In the genomic region with DNA sequence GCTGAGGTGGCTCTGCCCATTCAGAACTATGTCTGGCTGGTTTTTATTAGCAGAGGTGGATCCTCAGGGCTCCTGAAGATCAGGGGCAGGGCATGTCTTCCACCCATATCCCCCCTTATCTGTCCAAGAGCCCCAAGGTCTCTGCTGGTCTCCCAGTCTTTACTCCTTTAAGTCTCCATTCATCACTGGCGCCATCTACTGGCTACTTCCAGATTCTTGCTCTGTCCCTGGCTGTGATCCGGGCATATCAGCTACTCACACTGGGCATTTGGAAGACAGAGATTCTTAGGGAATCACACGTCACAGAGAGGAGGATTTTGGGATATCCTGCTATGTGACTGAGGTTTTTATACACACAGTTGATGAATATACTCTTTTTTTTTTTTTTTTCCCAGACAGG, we compare ENCODE assay signal across 9 mouse cellular contexts. TPM values are rescaled to one million over a fixed set of nuclear protein-coding genes. Genes with fewer than 3 reads are reported as not detected.
DNase-seq lines count a peak whose midpoint lies in the region; ATAC-seq and TF ChIP-seq lines count a peak whose summit lies in the region.
"Had no signal": no experiment of that assay in that cellular context is flagged by ENCODE, and none has a peak within 500 bp of the region (broad histone marks: within the 10 kb centered on the region; RNA-seq: fewer than 3 reads in every experiment).

No protein-coding gene starts in this region.

- WGBS in forebrain, postnatal 0 days: 27% methylated on average over 3 of the region's 3 CpGs
- WGBS in forebrain, embryonic 13.5 days: 18% methylated on average over 3 of the region's 3 CpGs
- 12% methylated on average over 3 of the region's 3 CpGs for WGBS in heart, postnatal 0 days

- peak; percentile 64 for TF ChIP-seq CTCF in forebrain, postnatal 0 days (IDR thresholded peaks at IDR 0.05; ENCODE audit: low read depth)
- TF ChIP-seq CTCF in G1E (IDR thresholded peaks at IDR 0.05; ENCODE audit: low read depth, low read length): peak; percentile 45; the same call in 1 of the 2 replicates
- TF ChIP-seq CTCF in heart, postnatal 0 days (IDR thresholded peaks at IDR 0.05; ENCODE audit: low read depth): peak; percentile 62
- TF ChIP-seq CTCF in testis, adult 2 months (IDR thresholded peaks at IDR 0.05; ENCODE audit: control insufficient read depth, insufficient read depth, insufficient replicate concordance, low read depth, low read length): peak; percentile 21; the same call in 1 of the 2 replicates

- no peak overlapping the region for H3K9ac ChIP-seq in forebrain, postnatal 0 days
- no peak overlapping the region for H3K9ac ChIP-seq in forebrain, embryonic 13.5 days
- H3K9ac ChIP-seq in heart, postnatal 0 days (replicated peaks; ENCODE audit: low read depth, low read length): no peak overlapping the region
- H3K9ac ChIP-seq: limb, embryonic 15.5 days had no signal

- no peaks in the 10 kb centered on the region for H3K4me1 ChIP-seq in forebrain, postnatal 0 days (ENCODE audit: insufficient read depth)
- H3K4me1 ChIP-seq in forebrain, embryonic 13.5 days: 0 out of 2 replicates have a peak, but pooled peaks cover 7% of the 10 kb centered on the region
- H3K4me1 ChIP-seq in G1E (ENCODE audit: insufficient read depth, low read depth, low read length): peaks cover 16% of the 10 kb centered on the region
- no peaks in the 10 kb centered on the region for H3K4me1 ChIP-seq in heart, postnatal 0 days (ENCODE audit: control insufficient read depth, insufficient read depth)
- no peaks in the 10 kb centered on the region for H3K4me1 ChIP-seq in testis, adult 2 months (ENCODE audit: control insufficient read depth, insufficient read depth, low read length)

- H3K9me3 ChIP-seq in forebrain, postnatal 0 days (ENCODE audit: low read length): no peaks in the 10 kb centered on the region
- no peaks in the 10 kb centered on the region for H3K9me3 ChIP-seq in forebrain, embryonic 13.5 days (replicated peaks)
- H3K9me3 ChIP-seq in G1E (replicated peaks): no peaks in the 10 kb centered on the region; the same call in 1 of the 2 replicates
- H3K9me3 ChIP-seq in heart, postnatal 0 days (replicated peaks; ENCODE audit: control insufficient read depth, low read length): no peaks in the 10 kb centered on the region
- H3K9me3 ChIP-seq: limb, embryonic 15.5 days had no signal

- no peak for TF ChIP-seq POLR2A in testis, adult 2 months (IDR thresholded peaks at IDR 0.05; ENCODE audit: control insufficient read depth, low read depth, low read length)

- no peak overlapping the region for H3K4me2 ChIP-seq in forebrain, postnatal 0 days (ENCODE audit: low read depth)
- no peak overlapping the region for H3K4me2 ChIP-seq in forebrain, embryonic 13.5 days
- H3K4me2 ChIP-seq in heart, postnatal 0 days (ENCODE audit: low read depth, low read length): no peak overlapping the region
- H3K4me2 ChIP-seq: limb, embryonic 15.5 days had no signal

- no peak overlapping the region for H3K27ac ChIP-seq in forebrain, postnatal 0 days (ENCODE audit: low read depth, low read length)
- no peak overlapping the region for H3K27ac ChIP-seq in forebrain, embryonic 13.5 days
- no peak overlapping the region for H3K27ac ChIP-seq in heart, postnatal 0 days (ENCODE audit: low read depth)
- H3K27ac ChIP-seq in testis, adult 2 months (ENCODE audit: control insufficient read depth, insufficient read depth, low read depth, low read length): no peak overlapping the region
- H3K27ac ChIP-seq: limb, embryonic 15.5 days had no signal

- no peak for ATAC-seq in forebrain, postnatal 0 days
- ATAC-seq in forebrain, embryonic 13.5 days: no peak
- no peak for ATAC-seq in G1E (ENCODE audit: extremely low read depth, insufficient number of reproducible peaks, low FRiP score, poor library complexity, severe bottlenecking)
- ATAC-seq in heart, postnatal 0 days (ENCODE audit: insufficient read depth, low read depth): peak; percentile 57; the same call in 1 of the 2 replicates
- ATAC-seq in megakaryocyte-erythroid progenitor cell, adult 5-6 weeks (replicated peaks; ENCODE audit: low FRiP score, low TSS enrichment, poor library complexity, severe bottlenecking): peak; percentile 82

- no peak overlapping the region for H3K4me3 ChIP-seq in forebrain, postnatal 0 days (ENCODE audit: low read depth, low read length)
- no peak overlapping the region for H3K4me3 ChIP-seq in forebrain, embryonic 13.5 days
- no peak overlapping the region for H3K4me3 ChIP-seq in G1E (ENCODE audit: low read depth, low read length)
- H3K4me3 ChIP-seq in heart, postnatal 0 days (ENCODE audit: low read depth, low read length): no peak overlapping the region
- no peak overlapping the region for H3K4me3 ChIP-seq in testis, adult 2 months (ENCODE audit: control insufficient read depth, low read depth, low read length)
- H3K4me3 ChIP-seq: limb, embryonic 15.5 days had no signal

- peak; percentile 60 for DNase-seq in forebrain, postnatal 0 days
- DNase-seq in G1E (ENCODE audit: low spot score): peak; percentile 53
- peak; percentile 59 for DNase-seq in cerebellum, adult 9-11 months
- DNase-seq in heart, postnatal 0 days (ENCODE audit: low spot score): peak; percentile 54
- peak; percentile 45 for DNase-seq in layer of hippocampus, adult 9-11 months

- no peaks in the 10 kb centered on the region for H3K36me3 ChIP-seq in forebrain, postnatal 0 days (ENCODE audit: insufficient read depth)
- no peaks in the 10 kb centered on the region for H3K36me3 ChIP-seq in forebrain, embryonic 13.5 days (ENCODE audit: poor library complexity, severe bottlenecking)
- no peaks in the 10 kb centered on the region for H3K36me3 ChIP-seq in G1E (replicated peaks)
- H3K36me3 ChIP-seq in heart, postnatal 0 days (replicated peaks; ENCODE audit: control insufficient read depth, insufficient read depth, low read length): no peaks in the 10 kb centered on the region
- H3K36me3 ChIP-seq in testis, adult 2 months (ENCODE audit: control insufficient read depth, insufficient read depth, low read length): no peaks in the 10 kb centered on the region
- H3K36me3 ChIP-seq: limb, embryonic 15.5 days had no signal

- no peaks in the 10 kb centered on the region for H3K27me3 ChIP-seq in forebrain, postnatal 0 days (ENCODE audit: insufficient read depth, low read length)
- H3K27me3 ChIP-seq in forebrain, embryonic 13.5 days: peaks cover 13% of the 10 kb centered on the region
- H3K27me3 ChIP-seq in G1E (ENCODE audit: insufficient read depth, low read length): peaks cover 57% of the 10 kb centered on the region
- peaks cover 22% of the 10 kb centered on the region; the same call in 1 of the 2 replicates for H3K27me3 ChIP-seq in heart, postnatal 0 days (ENCODE audit: control insufficient read depth, insufficient read depth, low read length)
- H3K27me3 ChIP-seq in testis, adult 2 months (ENCODE audit: control insufficient read depth, insufficient read depth, low read length): no peaks in the 10 kb centered on the region

- no peak for TF ChIP-seq EP300 in heart, postnatal 0 days (IDR thresholded peaks at IDR 0.05; ENCODE audit: low read depth)

RNA-seq across cellular contexts. Expression of a gene that starts 25.6 kb away (rescaled TPM):
- total RNA-seq in forebrain, postnatal 0 days (2014; rRNA removed): 53.3 and 64.9 TPM in 2 replicates
- 75.0 and 84.9 TPM in 2 replicates for polyA plus RNA-seq in forebrain, postnatal 0 days (2015; fragmentation: Nextera tagmentation; extraction: Ambion mirVana)
- polyA plus RNA-seq in forebrain, embryonic 13.5 days (2015; fragmentation: Nextera tagmentation; extraction: Ambion mirVana): 74.8 and 79.1 TPM in 2 replicates
- total RNA-seq in G1E (2014; fragmentation: Nextera tagmentation): 48.8 and 49.0 TPM in 2 replicates
- total RNA-seq in G1E (2017): 175 and 187 TPM in 2 replicates
- polyA plus RNA-seq in G1E (2012): 36.7 and 52.3 TPM in 2 replicates
- 19.5 and 31.1 TPM in 2 replicates for total RNA-seq in heart, postnatal 0 days (2014; rRNA removed; ENCODE audit: low replicate concordance)
- 66.8 and 73.3 TPM in 2 replicates for polyA plus RNA-seq in heart, postnatal 0 days (2015; fragmentation: Nextera tagmentation; extraction: Ambion mirVana)
- 64.4 and 88.9 TPM in 2 replicates for total RNA-seq in megakaryocyte-erythroid progenitor cell, adult 5-6 weeks (2014; fragmentation: Nextera tagmentation)
- total RNA-seq in megakaryocyte-erythroid progenitor cell, adult 5-6 weeks (2017): 208 and 338 TPM in 2 replicates
- polyA plus RNA-seq in testis, adult 2 months (2012; rRNA removed): 22.0 and 24.3 TPM in 2 replicates

RNA-seq across cellular contexts. Expression of a gene that starts 32.9 kb away (rescaled TPM):
- 93.3 and 95.4 TPM in 2 replicates for total RNA-seq in forebrain, postnatal 0 days (2014; rRNA removed)
- polyA plus RNA-seq in forebrain, postnatal 0 days (2015; fragmentation: Nextera tagmentation; extraction: Ambion mirVana): 180 and 225 TPM in 2 replicates
- polyA plus RNA-seq in forebrain, embryonic 13.5 days (2015; fragmentation: Nextera tagmentation; extraction: Ambion mirVana): 474 and 488 TPM in 2 replicates
- total RNA-seq in G1E (2014; fragmentation: Nextera tagmentation): 260 and 286 TPM in 2 replicates
- total RNA-seq in G1E (2017): 446 and 492 TPM in 2 replicates
- 468 and 529 TPM in 2 replicates for polyA plus RNA-seq in G1E (2012)
- total RNA-seq in heart, postnatal 0 days (2014; rRNA removed; ENCODE audit: low replicate concordance): 80.5 and 85.8 TPM in 2 replicates
- polyA plus RNA-seq in heart, postnatal 0 days (2015; fragmentation: Nextera tagmentation; extraction: Ambion mirVana): 295 and 322 TPM in 2 replicates
- 371 and 563 TPM in 2 replicates for total RNA-seq in megakaryocyte-erythroid progenitor cell, adult 5-6 weeks (2014; fragmentation: Nextera tagmentation)
- 122 and 226 TPM in 2 replicates for total RNA-seq in megakaryocyte-erythroid progenitor cell, adult 5-6 weeks (2017)
- polyA plus RNA-seq in testis, adult 2 months (2012; rRNA removed): 145 and 148 TPM in 2 replicates

RNA-seq across cellular contexts. Expression of a gene that starts 41.5 kb away (rescaled TPM):
- 165 and 174 TPM in 2 replicates for total RNA-seq in forebrain, postnatal 0 days (2014; rRNA removed)
- 200 and 248 TPM in 2 replicates for polyA plus RNA-seq in forebrain, postnatal 0 days (2015; fragmentation: Nextera tagmentation; extraction: Ambion mirVana)
- polyA plus RNA-seq in forebrain, embryonic 13.5 days (2015; fragmentation: Nextera tagmentation; extraction: Ambion mirVana): 161 and 176 TPM in 2 replicates
- total RNA-seq in G1E (2014; fragmentation: Nextera tagmentation) (174 and 225 TPM in 2 replicates), G1E (2017) (218 and 250 TPM in 2 replicates)
- 8.0 and 10.3 TPM in 2 replicates for polyA plus RNA-seq in G1E (2012)
- 111 and 117 TPM in 2 replicates for total RNA-seq in heart, postnatal 0 days (2014; rRNA removed; ENCODE audit: low replicate concordance)
- polyA plus RNA-seq in heart, postnatal 0 days (2015; fragmentation: Nextera tagmentation; extraction: Ambion mirVana): 160 and 171 TPM in 2 replicates
- 82.2 and 101 TPM in 2 replicates for total RNA-seq in megakaryocyte-erythroid progenitor cell, adult 5-6 weeks (2014; fragmentation: Nextera tagmentation)
- total RNA-seq in megakaryocyte-erythroid progenitor cell, adult 5-6 weeks (2017): 163 and 179 TPM in 2 replicates
- polyA plus RNA-seq in testis, adult 2 months (2012; rRNA removed): 19.5 and 23.0 TPM in 2 replicates

Comparison
In these comparisons a context has a peak if more than half of its experiments do, and no peak if none do; other contexts are left out.
1. ATAC-seq: peak in heart, postnatal 0 days (single experiment) and megakaryocyte-erythroid progenitor cell, adult 5-6 weeks (single experiment); none in forebrain, postnatal 0 days (single experiment), forebrain, embryonic 13.5 days (single experiment) and G1E (single experiment).
2. Peak in every context shown above with its lines, with median percentiles within 50 percentile points of each other: DNase-seq and CTCF ChIP-seq.